Mouse (Mus musculus) liver, adult (tissue): ENCODE data around the gene 4931414P19Rik.

Source experiments
- GATA4 ChIP-seq: IDR thresholded peaks from 2 replicates; pipeline ENCODE4 v1.6.1; 2014; ENCODE audit warnings: mild to moderate bottlenecking, low read length; ENCODE audit not compliant: insufficient replicate concordance

4931414P19Rik gene

DNA sequence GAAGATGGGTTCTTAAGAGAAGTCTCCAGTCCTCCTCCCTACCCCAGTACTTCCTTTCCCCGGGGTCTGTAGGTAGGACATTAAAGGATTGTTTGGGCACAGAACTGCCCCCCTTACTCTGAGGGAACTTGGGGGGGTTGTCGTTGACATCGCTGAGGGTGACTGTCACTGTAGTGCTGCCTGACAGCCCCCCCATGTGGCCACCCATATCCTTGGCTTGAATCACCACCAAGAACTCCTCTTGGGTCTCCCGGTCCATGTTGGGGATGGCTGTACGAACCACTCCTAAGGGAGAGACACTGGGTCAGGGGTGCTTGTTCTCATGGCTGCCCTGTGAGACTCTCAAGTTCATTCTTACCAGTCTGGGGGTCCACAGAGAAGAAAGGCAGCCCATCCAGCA lies 32.4 kb upstream of the 4931414P19Rik start:
- TF ChIP-seq GATA4, result no peak

- no peak for TF ChIP-seq GATA4
Measured at GRCm38 (mm10) chr14:54636954-54637353, 31.2 kb upstream of the 4931414P19Rik start.

- no peak for TF ChIP-seq GATA4
Measured at GRCm38 (mm10) chr14:54634182-54634581, 28.4 kb upstream of the 4931414P19Rik start.

- TF ChIP-seq GATA4, result no peak
Measured at GRCm38 (mm10) chr14:54632252-54632651, 26.5 kb upstream of the 4931414P19Rik start.

DNA sequence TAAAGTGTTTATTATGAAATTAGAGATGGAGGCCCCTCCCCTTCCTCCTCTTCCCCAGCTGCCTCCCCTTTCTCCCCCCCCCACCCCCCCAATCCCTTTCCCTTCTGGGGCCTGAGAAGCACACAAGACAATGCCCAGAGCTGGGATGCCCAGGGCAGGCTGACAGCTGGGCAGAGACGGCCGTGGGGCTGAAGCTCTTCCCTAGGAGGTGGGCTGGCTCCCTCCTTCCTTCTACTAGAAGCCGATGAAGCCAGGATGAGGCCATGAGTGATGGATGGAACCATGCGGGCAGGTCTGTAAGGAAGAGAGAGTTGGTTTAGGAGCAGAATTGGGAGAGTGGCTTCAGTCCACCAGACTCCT lies 25.4 kb upstream of the 4931414P19Rik start:
- no peak for TF ChIP-seq GATA4

DNA sequence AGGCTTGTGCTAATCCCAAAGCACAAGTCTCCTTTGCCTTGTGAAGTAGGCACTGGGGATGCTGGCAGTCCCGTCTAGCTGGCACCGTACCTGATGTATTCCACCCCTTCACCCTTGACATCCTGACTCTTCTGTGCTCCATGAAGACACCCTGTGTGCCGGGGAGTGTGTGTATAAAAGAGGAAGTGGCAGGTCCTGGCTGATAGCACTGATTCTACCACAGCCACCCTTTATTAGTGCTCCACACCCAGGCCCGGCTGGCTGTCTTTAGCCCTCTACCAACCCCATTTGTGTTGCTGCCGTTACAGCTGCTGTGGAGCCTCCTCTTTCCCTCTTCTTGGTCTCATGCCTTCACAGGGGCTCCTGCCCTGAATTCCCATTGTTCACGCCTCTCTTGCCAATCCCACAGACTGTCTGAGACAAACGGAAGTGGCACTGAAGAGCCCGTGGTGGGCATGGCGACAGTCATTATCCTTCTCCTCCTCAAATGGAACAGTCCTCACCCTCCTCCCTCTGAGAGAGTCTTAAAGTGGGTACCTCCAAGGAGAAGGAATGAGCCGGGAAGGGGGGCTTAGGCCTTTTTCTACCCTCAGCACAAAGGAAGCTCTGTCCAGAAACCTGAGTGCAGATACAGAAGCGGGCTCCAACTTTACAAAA lies 24.9 kb upstream of the 4931414P19Rik start:
- no peak for TF ChIP-seq GATA4

GRCm38 (mm10) chr14:54629797-54630196 lies 24.0 kb upstream of the 4931414P19Rik start:
- TF ChIP-seq GATA4, result no peak

DNA sequence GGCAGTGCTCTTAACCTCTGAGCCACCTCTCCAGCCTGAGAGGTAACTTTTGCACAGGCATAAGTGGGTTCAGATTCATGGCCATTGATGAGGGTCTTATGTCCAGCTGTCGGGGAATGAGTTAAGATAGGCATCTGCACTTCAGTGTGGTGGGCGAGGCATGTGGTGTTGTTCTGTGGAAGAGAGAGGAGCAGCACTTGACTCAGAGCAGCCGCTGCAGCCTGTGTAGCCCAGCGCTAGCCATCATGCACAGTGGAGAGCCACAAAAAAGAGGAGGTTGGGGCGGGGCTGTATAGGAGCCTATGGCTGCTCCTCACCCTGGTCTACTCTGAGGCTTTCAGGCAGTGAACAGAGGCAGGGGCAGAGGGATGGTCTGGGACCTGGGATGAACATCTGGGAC lies 22.3 kb upstream of the 4931414P19Rik start:
- no peak for TF ChIP-seq GATA4

- TF ChIP-seq GATA4, result no peak
Measured at GRCm38 (mm10) chr14:54624976-54625375, 19.2 kb upstream of the 4931414P19Rik start.

DNA sequence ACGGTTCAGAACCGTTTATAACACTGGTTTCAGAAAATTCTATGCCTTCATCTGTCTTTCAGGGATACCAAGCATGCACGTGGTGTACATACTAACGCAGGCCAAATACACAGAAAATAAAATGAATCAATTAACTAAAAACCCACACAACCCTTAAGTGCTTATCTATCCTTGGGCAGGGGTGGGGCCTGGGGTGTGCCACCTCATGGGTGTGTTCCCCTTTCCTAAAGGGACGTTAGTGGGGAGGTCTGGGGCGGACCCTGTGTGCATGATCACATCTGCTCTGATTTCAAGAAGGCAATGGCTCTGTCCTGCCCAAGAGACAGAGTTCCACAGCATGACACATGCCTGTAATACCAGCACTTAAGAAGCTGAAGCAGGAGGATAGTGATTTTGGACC lies 17.5 kb upstream of the 4931414P19Rik start:
- TF ChIP-seq GATA4, result no peak

- no peak for TF ChIP-seq GATA4
Measured at GRCm38 (mm10) chr14:54621133-54621532, 15.3 kb upstream of the 4931414P19Rik start, which contains the start of gene Psmb11. Psmb11 (plus strand) TSS chr14:54621433.

DNA sequence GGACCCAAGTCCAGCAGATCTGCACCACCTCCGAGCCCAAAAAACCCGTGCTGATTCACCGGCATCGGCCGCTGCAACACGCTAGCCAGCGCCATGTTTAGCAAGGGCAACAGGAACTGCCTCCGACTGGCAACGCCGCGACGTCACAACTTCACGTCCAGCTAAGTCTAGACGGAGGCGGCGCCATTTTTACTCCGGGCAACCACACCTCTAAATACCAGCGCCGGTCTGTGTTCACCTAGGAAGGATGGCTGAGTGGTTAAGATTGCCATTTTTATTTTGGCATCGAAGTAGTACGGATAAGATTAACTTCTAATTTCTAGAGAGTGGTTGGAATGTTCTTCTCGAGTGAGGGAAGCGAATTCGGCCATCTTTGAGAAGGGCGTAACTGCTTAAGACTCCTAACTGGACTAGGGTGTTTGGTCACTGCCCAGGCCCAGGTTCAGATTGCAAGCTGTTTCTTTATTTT lies 12.1 kb upstream of the 4931414P19Rik start, which contains the start of gene Psmb5:
Psmb5 (minus strand) TSS at position 126 of the 469 bp plus-strand sequence.
- no peak for TF ChIP-seq GATA4

DNA sequence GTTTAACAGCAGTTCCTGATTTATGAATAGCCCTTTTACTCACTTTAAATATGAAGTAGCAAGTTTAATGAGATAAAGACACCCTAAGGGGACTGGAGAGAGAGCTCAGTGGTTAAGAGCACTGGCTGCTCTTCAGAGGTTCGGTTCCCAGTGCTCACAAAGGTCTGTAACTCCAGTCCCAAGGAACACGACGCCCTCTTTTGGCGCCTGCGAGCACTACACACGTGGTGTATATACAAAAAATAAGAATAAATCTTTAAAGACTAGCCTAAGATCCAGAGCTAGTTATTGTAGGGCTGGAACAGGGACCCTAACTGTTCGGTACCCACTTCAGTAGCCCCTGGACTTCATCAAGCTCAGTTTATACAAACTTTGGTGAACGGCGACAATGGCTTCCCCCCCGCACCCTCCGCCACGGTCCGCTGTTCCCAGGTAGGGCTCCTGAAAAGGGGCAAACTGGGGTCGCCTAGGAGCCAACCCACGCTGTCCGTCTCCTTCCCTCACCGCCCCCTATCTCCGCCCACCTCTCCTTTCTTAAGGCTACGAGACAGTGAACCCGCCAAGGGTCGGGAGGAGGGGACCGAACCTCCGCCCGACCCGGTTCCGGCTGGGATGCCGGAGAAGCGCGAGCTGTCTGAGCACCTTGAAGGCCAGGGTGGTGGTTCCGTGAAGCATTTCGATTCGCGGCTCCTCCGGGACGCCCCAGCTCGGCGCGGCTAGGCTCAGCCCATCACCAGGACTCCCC lies 11.5 kb upstream of the 4931414P19Rik start:
- no peak for TF ChIP-seq GATA4

GRCm38 (mm10) chr14:54616226-54616825 lies 10.5 kb upstream of the 4931414P19Rik start:
- no peak for TF ChIP-seq GATA4

DNA sequence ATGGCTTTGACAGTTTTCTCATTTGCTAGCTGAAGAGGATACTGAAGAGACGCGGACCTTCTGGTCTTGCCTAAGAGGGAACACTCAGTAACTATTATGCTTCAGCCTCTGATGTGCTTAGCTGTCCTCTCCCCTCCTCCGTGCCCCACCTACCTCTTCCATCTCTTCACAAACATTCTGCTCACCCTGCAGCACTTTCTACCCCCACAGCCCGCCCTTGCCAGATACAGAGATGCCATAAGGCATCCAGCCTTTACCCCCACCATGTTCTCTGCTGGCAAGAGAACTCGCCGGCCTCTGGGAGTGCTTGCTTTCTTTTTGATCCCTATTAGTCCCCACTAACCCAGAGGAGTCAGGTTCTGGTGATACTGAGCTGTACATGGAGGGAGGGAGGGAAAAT lies 4.9 kb upstream of the 4931414P19Rik start:
- no peak for TF ChIP-seq GATA4

GRCm38 (mm10) chr14:54609962-54610361 lies 4.2 kb upstream of the 4931414P19Rik start:
- TF ChIP-seq GATA4, result no peak

- TF ChIP-seq GATA4, result no peak
Measured at GRCm38 (mm10) chr14:54609245-54609644, 3.5 kb upstream of the 4931414P19Rik start.

DNA sequence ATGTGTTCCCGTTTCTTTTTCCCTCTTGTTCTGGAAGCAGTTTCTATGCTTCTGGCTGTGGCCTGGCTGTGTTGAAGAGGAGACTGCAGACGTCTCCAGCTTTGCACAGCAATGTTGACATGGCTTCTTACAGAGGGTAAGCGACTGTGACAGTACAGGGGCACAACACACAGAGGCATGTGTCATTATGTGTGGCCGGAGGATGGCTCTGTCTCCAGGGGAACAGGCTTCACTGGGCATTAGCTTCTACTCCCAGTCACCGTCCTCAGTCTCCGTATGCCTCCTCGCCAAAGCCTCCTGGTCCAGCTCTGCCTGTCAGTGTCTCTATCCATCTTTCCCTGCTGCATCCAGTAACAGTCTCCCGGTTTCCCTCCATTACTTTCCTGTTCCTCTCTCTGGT lies 1.4 kb upstream of the 4931414P19Rik start:
- TF ChIP-seq GATA4, result no peak
